Comparison of ENCODE assay signal across 20 mouse cellular contexts in the genomic region with DNA sequence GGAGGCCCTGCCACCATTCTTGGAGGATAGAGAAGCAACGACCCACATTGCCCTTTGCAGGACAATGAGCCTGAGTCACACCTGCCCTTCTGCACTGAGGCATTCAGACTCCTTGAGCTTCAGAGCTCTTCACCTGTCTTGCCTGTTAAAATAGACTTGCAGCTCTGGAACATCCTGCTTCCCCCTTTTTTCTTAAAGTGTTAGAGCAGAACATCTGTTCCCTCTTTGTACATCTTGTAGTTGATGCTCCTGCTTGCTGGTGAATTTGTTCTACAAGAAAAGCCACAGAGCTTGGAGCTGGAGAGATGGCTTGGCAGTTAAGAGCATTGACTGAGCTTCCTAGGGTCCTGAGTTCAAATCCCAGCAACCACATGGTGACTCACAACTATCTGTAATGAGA. TPM values are rescaled to one million over a fixed set of nuclear protein-coding genes. Genes with fewer than 3 reads are reported as not detected.
A peak's percentile ranks its signal among the peaks of the same experiment; 100 is the strongest.
DNase-seq lines count a peak whose midpoint lies in the region; ATAC-seq lines count a peak whose summit lies in the region.
"Had no signal": no experiment of that assay in that cellular context is flagged by ENCODE, and none has a peak within 500 bp of the region (broad histone marks: within the 10 kb centered on the region; RNA-seq: fewer than 3 reads in every experiment).

No protein-coding gene starts in this region.

- H3K4me1 ChIP-seq in liver, embryonic 12.5 days, result peaks cover 27% of the 10 kb centered on the region
- peaks cover 29% of the 10 kb centered on the region for H3K4me1 ChIP-seq in liver, embryonic 13.5 days (replicated peaks)
- H3K4me1 ChIP-seq: forebrain, embryonic 13.5 days; hindbrain, embryonic 12.5 days had no signal

- no peak overlapping the region for H3K4me3 ChIP-seq in liver, embryonic 12.5 days
- no peak overlapping the region for H3K4me3 ChIP-seq in liver, embryonic 13.5 days (replicated peaks)
- H3K4me3 ChIP-seq: embryonic facial prominence, embryonic 13.5 days; forebrain, embryonic 13.5 days; heart, embryonic 13.5 days; hindbrain, embryonic 12.5 days had no signal

- H3K9me3 ChIP-seq in liver, embryonic 12.5 days (replicated peaks), result no peaks in the 10 kb centered on the region
- H3K9me3 ChIP-seq in liver, embryonic 13.5 days (replicated peaks), result peaks cover 4% of the 10 kb centered on the region; the same call in 1 of the 2 replicates
- H3K9me3 ChIP-seq: embryonic facial prominence, embryonic 13.5 days; forebrain, embryonic 13.5 days had no signal

- no peaks in the 10 kb centered on the region for H3K27me3 ChIP-seq in liver, embryonic 12.5 days (replicated peaks)
- H3K27me3 ChIP-seq in liver, embryonic 13.5 days, result no peaks in the 10 kb centered on the region
- H3K27me3 ChIP-seq: CH12.LX; embryonic facial prominence, embryonic 13.5 days; forebrain, embryonic 13.5 days; heart, embryonic 13.5 days; hindbrain, embryonic 12.5 days; Patski had no signal

- peak overlapping the region; percentile 87 for H3K27ac ChIP-seq in liver, embryonic 12.5 days
- H3K27ac ChIP-seq in liver, embryonic 13.5 days, result peak overlapping the region; percentile 80; the same call in 1 of the 2 replicates
- H3K27ac ChIP-seq: embryonic facial prominence, embryonic 13.5 days; forebrain, embryonic 13.5 days; hindbrain, embryonic 12.5 days had no signal

- no peak for ATAC-seq in liver, embryonic 12.5 days
- no peak for ATAC-seq in liver, embryonic 13.5 days (ENCODE audit: low read depth)
- ATAC-seq: activated CD4-positive, CD25-positive, alpha-beta regulatory T cell, adult 4 months; forebrain, embryonic 13.5 days; hindbrain, embryonic 16.5 days; Patski had no signal

- H3K9ac ChIP-seq in liver, embryonic 12.5 days, result no peak overlapping the region
- H3K9ac ChIP-seq in liver, embryonic 13.5 days, result no peak overlapping the region
- H3K9ac ChIP-seq: embryonic facial prominence, embryonic 13.5 days; forebrain, embryonic 13.5 days; heart, embryonic 13.5 days; hindbrain, embryonic 12.5 days had no signal

- peak overlapping the region; percentile 22; the same call in 1 of the 2 replicates for H3K4me2 ChIP-seq in liver, embryonic 12.5 days
- H3K4me2 ChIP-seq in liver, embryonic 13.5 days, result no peak overlapping the region
- H3K4me2 ChIP-seq: embryonic facial prominence, embryonic 13.5 days; forebrain, embryonic 13.5 days; heart, embryonic 13.5 days; hindbrain, embryonic 12.5 days had no signal

- WGBS in liver, embryonic 12.5 days (ENCODE audit: insufficient replicate concordance), result 88% methylated on average over 1 of the region's 1 CpGs
- 77% methylated on average over 1 of the region's 1 CpGs for WGBS in liver, embryonic 13.5 days (ENCODE audit: insufficient replicate concordance)

- H3K36me3 ChIP-seq in liver, embryonic 12.5 days, result peaks cover 59% of the 10 kb centered on the region
- H3K36me3 ChIP-seq in liver, embryonic 13.5 days, result peaks cover 61% of the 10 kb centered on the region

- DNase-seq in heart, adult 11 months, result peak; percentile 84
- DNase-seq in heart, adult 9 months (ENCODE audit: low spot score in 2 of 2), result no peak
- no peak for DNase-seq in liver
- no peak for DNase-seq in liver, embryonic 13.5 days
- DNase-seq in urinary bladder, postnatal 10 days (ENCODE audit: low spot score), result no peak
- DNase-seq: adrenal gland, postnatal 14 days; cerebellum, adult 18-20 months; cerebellum, adult 9-11 months; cerebellum, postnatal 36 days; gastrocnemius, postnatal 14 days; heart, postnatal 36 days had no signal

RNA-seq across cellular contexts. Expression of gene Klrg2, which starts 14.6 kb away (rescaled TPM):
- 0.06 and 0.10 TPM in 2 replicates for polyA plus RNA-seq in liver, embryonic 12.5 days (2016; fragmentation: Nextera tagmentation; extraction: Ambion mirVana)
- polyA plus RNA-seq in liver, embryonic 13.5 days (2015; fragmentation: Nextera tagmentation; extraction: Ambion mirVana), result 0.07 TPM in 1 of 2 replicates, not detected in the other
- polyA plus RNA-seq: activated CD4-positive, CD25-positive, alpha-beta regulatory T cell, adult 4 months had no signal

RNA-seq across cellular contexts. Expression of gene Clec2l, which starts 40.5 kb away (rescaled TPM):
- polyA plus RNA-seq in liver, embryonic 12.5 days (2016; fragmentation: Nextera tagmentation; extraction: Ambion mirVana), result 0.11 and 0.12 TPM in 2 replicates
- polyA plus RNA-seq in liver, embryonic 13.5 days (2015; fragmentation: Nextera tagmentation; extraction: Ambion mirVana), result 0.09 TPM in 1 of 2 replicates, not detected in the other
- polyA plus RNA-seq: activated CD4-positive, CD25-positive, alpha-beta regulatory T cell, adult 4 months had no signal
